Mouse (Mus musculus): ENCODE data around the gene Ahr. TPM values are rescaled to one million over a fixed set of nuclear protein-coding genes. Genes with fewer than 3 reads are reported as not detected.

The Ahr gene
- polyA plus RNA-seq, 1 experiment from 2014 or later, result 1.7 TPM

- no peaks in the 10 kb centered on the region for H3K36me3 ChIP-seq
- H3K9me3 ChIP-seq (replicated peaks), result no peaks in the 10 kb centered on the region
- peak overlapping the region; percentile 98 for H3K4me2 ChIP-seq
- no peak overlapping the region; the same call in 1 of the 2 replicates for H3K27ac ChIP-seq
- H3K4me1 ChIP-seq (replicated peaks), result peaks cover 17% of the 10 kb centered on the region
- DNase-seq (peak; percentile 11), ATAC-seq (ENCODE audit: low read depth) (peak; percentile 60)
- no peaks in the 10 kb centered on the region for H3K27me3 ChIP-seq
- peak overlapping the region; percentile 80 for H3K4me3 ChIP-seq (replicated peaks)
- 1% methylated on average over 49 of the region's 49 CpGs for WGBS (ENCODE audit: insufficient replicate concordance)
- peak overlapping the region; percentile 79 for H3K9ac ChIP-seq
These were observed 604 bp downstream of the Ahr start for GRCm38 (mm10) chr12:35534114-35534753.

GRCm38 (mm10) chr12:35533748-35534113, 1.1 kb downstream of the Ahr start:
- Histone ChIP-seq H3K4me3 (replicated peaks) (peak overlapping the region; percentile 80), H3K36me3 (no peaks in the 10 kb centered on the region), H3K27ac (no peak overlapping the region; the same call in 1 of the 2 replicates), H3K4me1 (replicated peaks) (peaks cover 17% of the 10 kb centered on the region), H3K9ac (peak overlapping the region; percentile 79), H3K4me2 (peak overlapping the region; percentile 98), H3K9me3 (replicated peaks) (no peaks in the 10 kb centered on the region), H3K27me3 (no peaks in the 10 kb centered on the region)
- no peak for ATAC-seq (ENCODE audit: low read depth)
- DNase-seq, result no peak

GRCm38 (mm10) chr12:35533133-35533532, 1.7 kb downstream of the Ahr start:
- Histone ChIP-seq H3K4me3 (replicated peaks) (0 out of 2 replicates have a peak overlapping the region, but pooled peaks have one; percentile 14), H3K9ac (no peak overlapping the region), H3K4me2 (peak overlapping the region; percentile 34; the same call in 1 of the 2 replicates), H3K27me3 (no peaks in the 10 kb centered on the region), H3K36me3 (no peaks in the 10 kb centered on the region), H3K9me3 (replicated peaks) (no peaks in the 10 kb centered on the region), H3K27ac (no peak overlapping the region), H3K4me1 (replicated peaks) (peaks cover 19% of the 10 kb centered on the region)
- 34% methylated on average over 5 of the region's 5 CpGs for WGBS (ENCODE audit: insufficient replicate concordance)
- no peak for ATAC-seq (ENCODE audit: low read depth)
- no peak for DNase-seq

DNA sequence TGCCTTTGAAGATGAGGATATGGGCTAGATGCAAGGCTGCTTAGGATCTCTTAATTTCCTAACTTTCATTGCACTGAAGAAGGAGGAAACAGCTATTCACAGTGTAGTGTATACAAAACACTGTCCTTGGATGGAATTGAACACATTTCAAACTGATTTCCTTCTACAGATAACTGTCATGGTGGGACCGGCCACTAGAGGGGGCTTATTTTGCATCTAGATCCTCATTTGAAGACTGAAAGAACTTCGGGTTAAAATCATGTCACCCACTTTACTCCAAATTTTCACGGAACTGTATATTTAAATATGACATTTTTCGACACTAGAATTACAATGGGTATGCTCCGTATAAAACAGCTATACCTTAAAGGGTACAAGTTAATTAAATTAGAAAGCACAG, 2.7 kb downstream of the Ahr start:
- Histone ChIP-seq H3K4me3 (replicated peaks) (no peak overlapping the region), H3K27me3 (no peaks in the 10 kb centered on the region), H3K36me3 (no peaks in the 10 kb centered on the region), H3K9ac (no peak overlapping the region), H3K27ac (no peak overlapping the region), H3K4me2 (no peak overlapping the region), H3K9me3 (replicated peaks) (no peaks in the 10 kb centered on the region), H3K4me1 (replicated peaks) (peaks cover 29% of the 10 kb centered on the region)
- ATAC-seq (ENCODE audit: low read depth) (no peak), DNase-seq (peak; percentile 42)
- 8% methylated on average over 5 of the region's 5 CpGs for WGBS (ENCODE audit: insufficient replicate concordance)

DNA sequence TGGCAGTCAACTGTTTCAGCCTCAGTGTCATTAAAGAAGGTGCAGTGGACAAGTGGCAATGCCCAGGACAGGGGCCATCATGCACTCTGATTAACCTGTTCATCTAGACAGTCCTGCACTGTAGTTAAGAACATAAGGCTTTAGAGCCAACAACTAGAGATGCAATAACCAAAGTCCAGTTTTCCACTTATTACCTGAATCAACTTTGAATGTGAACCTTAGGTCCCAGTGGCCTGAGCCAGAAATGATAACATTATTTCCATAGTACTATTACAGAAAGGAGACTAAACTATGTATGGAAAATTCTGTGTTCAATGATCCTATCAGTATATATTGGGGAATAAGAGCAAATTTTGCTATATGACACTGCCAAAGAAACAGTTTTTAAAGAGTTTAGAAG, 4.3 kb downstream of the Ahr start:
- DNase-seq, result no peak
- H3K4me2 ChIP-seq, result no peak overlapping the region
- H3K4me3 ChIP-seq (replicated peaks), result no peak overlapping the region
- ATAC-seq (ENCODE audit: low read depth), result no peak
- no peaks in the 10 kb centered on the region for H3K9me3 ChIP-seq (replicated peaks)
- H3K36me3 ChIP-seq, result no peaks in the 10 kb centered on the region
- H3K27me3 ChIP-seq, result no peaks in the 10 kb centered on the region
- no peak overlapping the region for H3K27ac ChIP-seq
- peaks cover 30% of the 10 kb centered on the region for H3K4me1 ChIP-seq (replicated peaks)
- H3K9ac ChIP-seq, result no peak overlapping the region

GRCm38 (mm10) chr12:35527429-35527828, 7.4 kb downstream of the Ahr start:
- Histone ChIP-seq H3K9ac (no peak overlapping the region), H3K4me1 (replicated peaks) (peaks cover 14% of the 10 kb centered on the region), H3K27me3 (no peaks in the 10 kb centered on the region), H3K4me3 (replicated peaks) (no peak overlapping the region), H3K4me2 (peak overlapping the region; percentile 45), H3K9me3 (replicated peaks) (no peaks in the 10 kb centered on the region), H3K36me3 (peaks cover 3% of the 10 kb centered on the region; the same call in 1 of the 2 replicates), H3K27ac (0 out of 2 replicates have a peak overlapping the region, but pooled peaks have one; percentile 4)
- DNase-seq, result peak; percentile 25
- ATAC-seq (ENCODE audit: low read depth), result peak; percentile 84
- 19% methylated on average over 6 of the region's 6 CpGs for WGBS (ENCODE audit: insufficient replicate concordance)

- DNase-seq (no peak), ATAC-seq (ENCODE audit: low read depth) (no peak)
- Histone ChIP-seq H3K4me3 (replicated peaks) (no peak overlapping the region), H3K4me1 (replicated peaks) (peaks cover 6% of the 10 kb centered on the region), H3K36me3 (peaks cover 3% of the 10 kb centered on the region; the same call in 1 of the 2 replicates), H3K4me2 (no peak overlapping the region), H3K9me3 (replicated peaks) (no peaks in the 10 kb centered on the region), H3K27ac (no peak overlapping the region), H3K9ac (no peak overlapping the region), H3K27me3 (no peaks in the 10 kb centered on the region)
- 75% methylated on average over 9 of the region's 9 CpGs for WGBS (ENCODE audit: insufficient replicate concordance)
These were observed 12.2 kb downstream of the Ahr start for GRCm38 (mm10) chr12:35522585-35523103.

GRCm38 (mm10) chr12:35515621-35516020, 19.2 kb downstream of the Ahr start:
- H3K4me2 ChIP-seq, result no peak overlapping the region
- H3K36me3 ChIP-seq, result peaks cover 8% of the 10 kb centered on the region; the same call in 1 of the 2 replicates
- no peak overlapping the region for H3K27ac ChIP-seq
- WGBS (ENCODE audit: insufficient replicate concordance), result 57% methylated on average over 3 of the region's 3 CpGs
- H3K4me3 ChIP-seq (replicated peaks), result no peak overlapping the region
- ATAC-seq (ENCODE audit: low read depth) (no peak), DNase-seq (no peak)
- no peaks in the 10 kb centered on the region for H3K9me3 ChIP-seq (replicated peaks)
- H3K27me3 ChIP-seq, result no peaks in the 10 kb centered on the region
- H3K9ac ChIP-seq, result no peak overlapping the region
- H3K4me1 ChIP-seq (replicated peaks), result no peaks in the 10 kb centered on the region

GRCm38 (mm10) chr12:35514671-35515070, 20.2 kb downstream of the Ahr start:
- WGBS (ENCODE audit: insufficient replicate concordance), result 35% methylated on average over 2 of the region's 2 CpGs
- H3K27ac ChIP-seq, result no peak overlapping the region
- no peak for DNase-seq
- no peak overlapping the region for H3K9ac ChIP-seq
- no peaks in the 10 kb centered on the region for H3K4me1 ChIP-seq (replicated peaks)
- H3K27me3 ChIP-seq, result no peaks in the 10 kb centered on the region
- ATAC-seq (ENCODE audit: low read depth), result no peak
- H3K4me2 ChIP-seq, result no peak overlapping the region
- peaks cover 13% of the 10 kb centered on the region for H3K36me3 ChIP-seq
- no peaks in the 10 kb centered on the region for H3K9me3 ChIP-seq (replicated peaks)
- no peak overlapping the region for H3K4me3 ChIP-seq (replicated peaks)

DNA sequence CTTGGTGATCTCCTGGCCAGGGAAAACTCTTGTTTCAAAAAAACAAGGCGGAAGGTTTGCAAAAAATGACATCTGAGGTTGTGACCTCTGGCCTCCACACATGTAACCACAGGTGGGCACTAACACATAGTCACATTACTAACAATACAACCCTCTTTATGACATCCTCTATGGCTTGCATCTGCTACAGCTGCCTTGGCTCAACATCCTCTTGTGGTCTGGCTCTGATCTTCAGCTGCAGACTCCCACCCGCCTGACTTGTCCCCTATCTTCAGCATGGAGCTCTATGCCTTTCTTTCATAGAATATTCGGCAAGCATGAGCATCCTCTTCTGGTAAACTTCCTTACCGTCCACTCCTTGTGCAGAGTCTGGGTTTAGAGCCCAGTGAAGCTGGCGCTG, 24.1 kb downstream of the Ahr start:
- Histone ChIP-seq H3K27ac (no peak overlapping the region), H3K9ac (no peak overlapping the region), H3K4me2 (no peak overlapping the region), H3K9me3 (replicated peaks) (no peaks in the 10 kb centered on the region), H3K4me1 (replicated peaks) (no peaks in the 10 kb centered on the region), H3K27me3 (no peaks in the 10 kb centered on the region), H3K36me3 (peaks cover 22% of the 10 kb centered on the region), H3K4me3 (replicated peaks) (no peak overlapping the region)
- DNase-seq (no peak), ATAC-seq (ENCODE audit: low read depth) (no peak)
- WGBS (ENCODE audit: insufficient replicate concordance), result 75% methylated on average over 5 of the region's 5 CpGs

DNA sequence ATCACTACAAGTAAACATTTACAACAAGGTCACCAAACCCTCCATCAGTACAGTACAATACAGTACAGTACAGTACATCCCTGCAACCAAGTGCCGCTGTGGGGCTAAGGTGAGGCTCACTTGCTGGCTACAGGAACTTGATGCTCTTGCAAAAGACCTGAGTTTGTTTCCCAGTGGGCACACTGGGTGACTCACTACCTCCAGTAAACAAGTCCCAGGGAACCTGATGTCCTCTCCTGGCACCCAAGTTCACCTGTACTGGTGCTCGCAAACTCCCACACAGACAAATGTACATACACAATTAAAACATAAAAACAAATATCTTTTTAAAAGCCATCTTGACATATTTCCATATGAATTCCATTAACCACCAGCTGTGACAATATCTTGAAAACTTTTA, 28.5 kb downstream of the Ahr start:
- Histone ChIP-seq H3K36me3 (peaks cover 32% of the 10 kb centered on the region), H3K4me1 (replicated peaks) (no peaks in the 10 kb centered on the region), H3K4me3 (replicated peaks) (no peak overlapping the region), H3K27me3 (no peaks in the 10 kb centered on the region), H3K9me3 (replicated peaks) (no peaks in the 10 kb centered on the region), H3K4me2 (no peak overlapping the region), H3K9ac (no peak overlapping the region), H3K27ac (no peak overlapping the region)
- 83% methylated on average over 2 of the region's 2 CpGs for WGBS (ENCODE audit: insufficient replicate concordance)
- ATAC-seq (ENCODE audit: low read depth) (no peak), DNase-seq (no peak)

- Histone ChIP-seq H3K27ac (no peak overlapping the region), H3K4me1 (replicated peaks) (no peaks in the 10 kb centered on the region), H3K4me3 (replicated peaks) (no peak overlapping the region), H3K36me3 (peaks cover 14% of the 10 kb centered on the region), H3K9me3 (replicated peaks) (no peaks in the 10 kb centered on the region), H3K9ac (no peak overlapping the region), H3K27me3 (no peaks in the 10 kb centered on the region), H3K4me2 (no peak overlapping the region)
- DNase-seq, result no peak
- ATAC-seq (ENCODE audit: low read depth), result no peak
- WGBS (ENCODE audit: insufficient replicate concordance), result 74% methylated on average over 15 of the region's 15 CpGs
These were observed 30.8 kb downstream of the Ahr start for GRCm38 (mm10) chr12:35504081-35504480.
